Mouse (Mus musculus) heart, postnatal 14 days (tissue): ENCODE data around the gene Usp6nl. TPM values are rescaled to one million over a fixed set of nuclear protein-coding genes. Genes with fewer than 3 reads are reported as not detected.

Experiments
- DNase-seq, 2 experiments: peaks; one replicate each; pipeline ENCODE4 v3.0.0; 2021 to 2022
- intact Hi-C: fragments of 180-260 bp; cut with DNase I; formaldehyde crosslinking; loops from one replicate; pipeline ENCODE4 v1.15.1; 2025
- total RNA-seq, 2 experiments: library from RNA; stranded (reverse); gene quantifications; 2 replicates each; pipeline ENCODE4 v1.2.3; 2021

Usp6nl gene
- total RNA-seq, 2 experiments from 2014 or later, result 8.5 to 9.1 TPM

- no peak for DNase-seq
These were observed 8.3 kb downstream of the Usp6nl start for GRCm38 (mm10) chr2:6330756-6331155.

GRCm38 (mm10) chr2:6331324-6332137 is 9.1 kb downstream of the Usp6nl start:
- no peak for DNase-seq
- intact Hi-C loops, result no loop called here

More at GRCm38 (mm10) chr2:6330756-6331155, 8.3 kb downstream of the Usp6nl start:
- intact Hi-C loops, result no loop called here

- intact Hi-C loops, result no loop called here
- DNase-seq, result no peak
These were observed 11.1 kb downstream of the Usp6nl start for GRCm38 (mm10) chr2:6333570-6333969.

- no peak for DNase-seq
- intact Hi-C loops, result no loop called here
These were observed 11.5 kb downstream of the Usp6nl start for GRCm38 (mm10) chr2:6334011-6334410.

GRCm38 (mm10) chr2:6335032-6335735 is 12.7 kb downstream of the Usp6nl start:
- DNase-seq, result no peak
- intact Hi-C loops, result no loop called here

- DNase-seq, result no peak
- intact Hi-C loops, result no loop called here
These were observed 13.5 kb downstream of the Usp6nl start for GRCm38 (mm10) chr2:6336013-6336412.

- DNase-seq, result no peak
These were observed 14.2 kb downstream of the Usp6nl start for GRCm38 (mm10) chr2:6336649-6337048.

GRCm38 (mm10) chr2:6337436-6337835 is 15.0 kb downstream of the Usp6nl start:
- DNase-seq, result no peak
- intact Hi-C loops, result no loop called here

More at GRCm38 (mm10) chr2:6336649-6337048, 14.2 kb downstream of the Usp6nl start:
- intact Hi-C loops, result no loop called here

- intact Hi-C loops, result no loop called here
- peak in 1 of 2 experiments; percentile 32 for DNase-seq
These were observed 15.7 kb downstream of the Usp6nl start for GRCm38 (mm10) chr2:6338031-6338629.

GRCm38 (mm10) chr2:6340439-6340838 is 18.0 kb downstream of the Usp6nl start:
- intact Hi-C loops, result no loop called here
- no peak for DNase-seq

GRCm38 (mm10) chr2:6341496-6341895 is 19.0 kb downstream of the Usp6nl start:
- intact Hi-C loops, result no loop called here
- no peak for DNase-seq

- intact Hi-C loops, result no loop called here
- DNase-seq, result peak in 1 of 2 experiments; percentile 24
These were observed 27.0 kb downstream of the Usp6nl start for GRCm38 (mm10) chr2:6349256-6350092.

GRCm38 (mm10) chr2:6350164-6350563 is 27.7 kb downstream of the Usp6nl start:
- intact Hi-C loops, result no loop called here
- DNase-seq, result no peak

- DNase-seq, result no peak
- intact Hi-C loops, result no loop called here
These were observed 28.6 kb downstream of the Usp6nl start for GRCm38 (mm10) chr2:6350931-6351695.

GRCm38 (mm10) chr2:6352541-6352971 is 30.1 kb downstream of the Usp6nl start:
- intact Hi-C loops, result no loop called here
- DNase-seq, result peak in 1 of 2 experiments; percentile 25

- DNase-seq, result no peak
- intact Hi-C loops, result no loop called here
These were observed 30.6 kb downstream of the Usp6nl start for GRCm38 (mm10) chr2:6353060-6353459.

GRCm38 (mm10) chr2:6357306-6357705 is 34.8 kb downstream of the Usp6nl start:
- intact Hi-C loops, result no loop called here
- DNase-seq, result no peak

- DNase-seq, result no peak
- intact Hi-C loops, result no loop called here
These were observed 37.2 kb downstream of the Usp6nl start for GRCm38 (mm10) chr2:6359645-6360044.

GRCm38 (mm10) chr2:6363126-6363525 is 40.7 kb downstream of the Usp6nl start:
- intact Hi-C loops, result no loop called here
- no peak for DNase-seq

GRCm38 (mm10) chr2:6363922-6364321 is 41.5 kb downstream of the Usp6nl start:
- intact Hi-C loops, result no loop called here
- no peak for DNase-seq
